10 mouse cellular contexts compared by ENCODE assay signal in the genomic region with DNA sequence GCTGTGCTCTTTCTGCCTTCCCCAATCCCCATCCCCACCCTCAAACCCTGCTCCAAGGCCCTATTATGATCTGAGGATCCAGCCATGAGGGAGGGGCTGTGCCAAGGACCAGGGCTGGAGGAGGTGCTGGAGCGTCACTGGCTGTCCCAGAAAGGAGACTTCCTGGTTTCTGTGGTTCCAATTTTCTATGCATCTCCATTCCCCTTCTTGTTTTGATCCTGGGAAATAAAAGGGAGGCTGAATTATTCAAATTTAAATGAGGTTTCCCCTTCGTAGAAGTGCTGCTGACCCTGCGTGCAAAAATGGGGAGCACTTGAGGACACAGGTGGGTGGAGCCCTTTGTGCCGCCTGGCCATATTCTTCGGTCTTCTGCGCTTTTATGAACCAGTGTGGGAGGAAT. TPM values are rescaled to one million over a fixed set of nuclear protein-coding genes. Genes with fewer than 3 reads are reported as not detected.
DNase-seq lines count a peak whose midpoint lies in the region; ATAC-seq and TF ChIP-seq lines count a peak whose summit lies in the region.
"Had no signal": no experiment of that assay in that cellular context is flagged by ENCODE, and none has a peak within 500 bp of the region (broad histone marks: within the 10 kb centered on the region; RNA-seq: fewer than 3 reads in every experiment).

No protein-coding gene starts in this region.

- no peaks in the 10 kb centered on the region for H3K27me3 ChIP-seq in forebrain, embryonic 12.5 days
- H3K27me3 ChIP-seq in limb, embryonic 12.5 days, result peaks cover 78% of the 10 kb centered on the region
- H3K27me3 ChIP-seq in small intestine, adult 2 months (ENCODE audit: control insufficient read depth, insufficient read depth, low read length), result no peaks in the 10 kb centered on the region

- no peaks in the 10 kb centered on the region for H3K9me3 ChIP-seq in forebrain, embryonic 12.5 days
- H3K9me3 ChIP-seq in limb, embryonic 12.5 days, result no peaks in the 10 kb centered on the region

- H3K4me3 ChIP-seq in lung, adult 2 months (replicated peaks; ENCODE audit: extremely low read depth, low read depth, low read length), result peak overlapping the region; percentile 39
- peak overlapping the region; percentile 86 for H3K4me3 ChIP-seq in forebrain, embryonic 12.5 days (replicated peaks)
- H3K4me3 ChIP-seq in limb, embryonic 12.5 days (replicated peaks), result peak overlapping the region; percentile 9; the same call in 1 of the 2 replicates
- peak overlapping the region; percentile 49 for H3K4me3 ChIP-seq in small intestine, adult 2 months (ENCODE audit: low read depth, low read length)

- TF ChIP-seq POLR2A in lung, adult 2 months (IDR thresholded peaks at IDR 0.05; ENCODE audit: borderline replicate concordance, extremely low read depth, low read depth, low read length), result 0 out of 2 replicates have a peak, but pooled peaks have one; percentile 12
- TF ChIP-seq POLR2A in small intestine, adult 2 months (IDR thresholded peaks at IDR 0.05; ENCODE audit: low read depth, low read length), result no peak

- peaks cover 16% of the 10 kb centered on the region for H3K36me3 ChIP-seq in forebrain, embryonic 12.5 days (replicated peaks)
- no peaks in the 10 kb centered on the region for H3K36me3 ChIP-seq in limb, embryonic 12.5 days
- H3K36me3 ChIP-seq in small intestine, adult 2 months (ENCODE audit: control insufficient read depth, insufficient read depth, low read length), result no peaks in the 10 kb centered on the region

- H3K9ac ChIP-seq in forebrain, embryonic 12.5 days, result peak overlapping the region; percentile 90
- no peak overlapping the region for H3K9ac ChIP-seq in limb, embryonic 12.5 days (replicated peaks)

- no peak for DNase-seq in lung, adult 2 months
- no peak for DNase-seq in lung, postnatal 14 days
- no peak for DNase-seq in T-cell, adult 2 months (ENCODE audit: low spot score)
- DNase-seq: adrenal gland, postnatal 14 days; kidney, adult 11 months had no signal

- peak overlapping the region; percentile 72 for H3K4me2 ChIP-seq in forebrain, embryonic 12.5 days
- peak overlapping the region; percentile 86 for H3K4me2 ChIP-seq in limb, embryonic 12.5 days

- H3K27ac ChIP-seq in forebrain, embryonic 12.5 days, result peak overlapping the region; percentile 98
- no peak overlapping the region for H3K27ac ChIP-seq in limb, embryonic 12.5 days
- H3K27ac ChIP-seq in small intestine, adult 2 months (ENCODE audit: insufficient read depth, low read depth, low read length), result no peak overlapping the region

- no peak for TF ChIP-seq CTCF in lung, adult 2 months (IDR thresholded peaks at IDR 0.05; ENCODE audit: insufficient read depth, low read length)
- no peak for TF ChIP-seq CTCF in small intestine, adult 2 months (IDR thresholded peaks at IDR 0.05; ENCODE audit: extremely low read depth, insufficient read length, insufficient replicate concordance, low read depth, low read length)

- WGBS in lung, adult 2 months, result 33% methylated on average over 6 of the region's 6 CpGs
- WGBS in forebrain, embryonic 12.5 days, result 3% methylated on average over 6 of the region's 6 CpGs
- 24% methylated on average over 6 of the region's 6 CpGs for WGBS in limb, embryonic 12.5 days
- WGBS in small intestine, adult 2 months, result 11% methylated on average over 6 of the region's 6 CpGs

- ATAC-seq in forebrain, embryonic 12.5 days (ENCODE audit: low FRiP score), result no peak
- ATAC-seq in limb, embryonic 12.5 days (ENCODE audit: insufficient number of reproducible peaks, insufficient read depth, low FRiP score, low TSS enrichment, low read depth), result no peak
- ATAC-seq in inflammation-experienced regulatory T-cells, adult 6 months, result no peak

- peaks cover 3% of the 10 kb centered on the region; the same call in 1 of the 2 replicates for H3K4me1 ChIP-seq in lung, adult 2 months (ENCODE audit: control insufficient read depth, insufficient read depth, low read length)
- H3K4me1 ChIP-seq in forebrain, embryonic 12.5 days, result peaks cover 72% of the 10 kb centered on the region
- peaks cover 46% of the 10 kb centered on the region for H3K4me1 ChIP-seq in limb, embryonic 12.5 days (replicated peaks)
- H3K4me1 ChIP-seq in small intestine, adult 2 months (ENCODE audit: control insufficient read depth, insufficient read depth, insufficient read length, low read length), result peaks cover 28% of the 10 kb centered on the region

RNA-seq across cellular contexts. Expression of a gene that starts 2.1 kb away (rescaled TPM):
- polyA plus RNA-seq in lung, adult 2 months (2012; rRNA removed), result 46.0 and 69.2 TPM in 2 replicates
- polyA plus RNA-seq in forebrain, embryonic 12.5 days (2016; fragmentation: Nextera tagmentation; extraction: Ambion mirVana), result 76.8 and 81.0 TPM in 2 replicates
- polyA plus RNA-seq in limb, embryonic 12.5 days (2016; fragmentation: Nextera tagmentation; extraction: Ambion mirVana), result 20.6 and 23.1 TPM in 2 replicates
- 24.4 and 39.0 TPM in 2 replicates for polyA plus RNA-seq in small intestine, adult 2 months (2012; rRNA removed)
- 1 to 10 TPM in 1 of 3 experiments, under 1 TPM in 2; 0.54 to 1.2 (median 0.59) TPM for polyA plus RNA-seq in inflammation-experienced regulatory T-cells, adult 6 months (2017; shearing (Covaris generic))

RNA-seq across cellular contexts. Expression of a gene that starts 14.0 kb away (rescaled TPM):
- polyA plus RNA-seq in lung, adult 2 months (2012; rRNA removed), result 52.8 and 54.9 TPM in 2 replicates
- 0.62 and 1.0 TPM in 2 replicates for polyA plus RNA-seq in forebrain, embryonic 12.5 days (2016; fragmentation: Nextera tagmentation; extraction: Ambion mirVana)
- 2.9 and 3.2 TPM in 2 replicates for polyA plus RNA-seq in limb, embryonic 12.5 days (2016; fragmentation: Nextera tagmentation; extraction: Ambion mirVana)
- polyA plus RNA-seq in small intestine, adult 2 months (2012; rRNA removed), result 37.3 and 49.3 TPM in 2 replicates
- polyA plus RNA-seq in inflammation-experienced regulatory T-cells, adult 6 months (2017; shearing (Covaris generic)), result 10 to 100 TPM; 55.3 to 73.9 (median 67.2) TPM

RNA-seq across cellular contexts. Expression of a gene that starts 28.6 kb away (rescaled TPM):
- polyA plus RNA-seq in lung, adult 2 months (2012; rRNA removed), result 58.0 and 94.5 TPM in 2 replicates
- polyA plus RNA-seq in forebrain, embryonic 12.5 days (2016; fragmentation: Nextera tagmentation; extraction: Ambion mirVana), result 106 and 111 TPM in 2 replicates
- 118 and 121 TPM in 2 replicates for polyA plus RNA-seq in limb, embryonic 12.5 days (2016; fragmentation: Nextera tagmentation; extraction: Ambion mirVana)
- polyA plus RNA-seq in small intestine, adult 2 months (2012; rRNA removed), result 21.8 and 37.2 TPM in 2 replicates
- polyA plus RNA-seq in inflammation-experienced regulatory T-cells, adult 6 months (2017; shearing (Covaris generic)), result 10 to 100 TPM; 46.6 to 50.3 (median 47.0) TPM

RNA-seq across cellular contexts. Expression of a gene that starts 31.8 kb away (rescaled TPM):
- polyA plus RNA-seq in lung, adult 2 months (2012; rRNA removed), result not detected in 2 replicates
- not detected in 2 replicates for polyA plus RNA-seq in forebrain, embryonic 12.5 days (2016; fragmentation: Nextera tagmentation; extraction: Ambion mirVana)
- polyA plus RNA-seq in limb, embryonic 12.5 days (2016; fragmentation: Nextera tagmentation; extraction: Ambion mirVana), result not detected in 2 replicates
- not detected in 2 replicates for polyA plus RNA-seq in small intestine, adult 2 months (2012; rRNA removed)
- polyA plus RNA-seq in inflammation-experienced regulatory T-cells, adult 6 months (2017; shearing (Covaris generic)), result not detected
- polyA plus RNA-seq: spleen, adult 2 months had no signal

RNA-seq across cellular contexts. Expression of a gene that starts 35.9 kb away (rescaled TPM):
- polyA plus RNA-seq in lung, adult 2 months (2012; rRNA removed), result 0.17 TPM in 1 of 2 replicates, not detected in the other
- 0.46 and 0.87 TPM in 2 replicates for polyA plus RNA-seq in forebrain, embryonic 12.5 days (2016; fragmentation: Nextera tagmentation; extraction: Ambion mirVana)
- polyA plus RNA-seq in limb, embryonic 12.5 days (2016; fragmentation: Nextera tagmentation; extraction: Ambion mirVana), result not detected in 2 replicates
- 0.10 TPM in 1 of 2 replicates, not detected in the other for polyA plus RNA-seq in small intestine, adult 2 months (2012; rRNA removed)
- polyA plus RNA-seq in inflammation-experienced regulatory T-cells, adult 6 months (2017; shearing (Covaris generic)), result not detected

Comparison
In these comparisons a context has a peak if more than half of its experiments do, and no peak if none do; other contexts are left out.
1. H3K4me3 ChIP-seq: peak in every context shown above with its lines; median percentile 86 in forebrain, embryonic 12.5 days; 49 in small intestine, adult 2 months; 39 in lung, adult 2 months; 9 in limb, embryonic 12.5 days.